Mouse (Mus musculus) heart, adult 2 months (tissue): Measurements from ENCODE around the gene Bsn. TPM values are rescaled to one million over a fixed set of nuclear protein-coding genes. Genes with fewer than 3 reads are reported as not detected.

Source experiments
- DNase-seq, 2 experiments: peaks; one replicate each; pipeline ENCODE4 v3.0.0; 2021
- H3K27ac ChIP-seq: fragments of 200-600 bp; 2 replicates; pipeline ENCODE4 v1.8.1; 2022
- H3K27me3 ChIP-seq: fragments of 200-500 bp; 2 replicates; pipeline ENCODE4 v1.6.1; 2012; ENCODE audit warnings: mild to moderate bottlenecking, low read length, inconsistent platforms, mixed read lengths; ENCODE audit not compliant: control insufficient read depth, insufficient read depth
- H3K36me3 ChIP-seq: fragments of 200-500 bp; 2 replicates; pipeline ENCODE4 v1.6.1; 2012; ENCODE audit warnings: low read length, inconsistent platforms; ENCODE audit not compliant: control insufficient read depth, insufficient read depth
- H3K4me1 ChIP-seq: fragments of 200-500 bp; 2 replicates; pipeline ENCODE4 v1.6.1; 2011; ENCODE audit warnings: low read length; ENCODE audit not compliant: control insufficient read depth, insufficient read depth
- H3K4me3 ChIP-seq: fragments of 200-600 bp; 2 replicates; pipeline ENCODE4 v1.8.1; 2022
- H3K79me2 ChIP-seq: fragments of 200-500 bp; replicated peaks from 2 replicates; pipeline ENCODE4 v1.6.1; 2012; ENCODE audit warnings: mild to moderate bottlenecking, inconsistent platforms, low read length, moderate library complexity, mixed read lengths; ENCODE audit not compliant: control insufficient read depth, insufficient read depth
- H3K9ac ChIP-seq: fragments of 200-500 bp; 2 replicates; pipeline ENCODE4 v1.6.1; 2012; ENCODE audit warnings: low read depth, mild to moderate bottlenecking, control low read depth, inconsistent platforms, low read length, mixed read lengths
- CTCF ChIP-seq: fragments of 200-600 bp; IDR thresholded peaks from 2 replicates; pipeline ENCODE4 v1.8.1; 2022; ENCODE audit warnings: antibody characterized with exemption, mild to moderate bottlenecking, moderate library complexity
- EP300 ChIP-seq: fragments of 200-500 bp; IDR thresholded peaks from 2 replicates; pipeline ENCODE4 v1.6.1; 2011; ENCODE audit warnings: low read depth, low read length, control low read depth; ENCODE audit not compliant: insufficient read depth
- POLR2A ChIP-seq: fragments of 200-500 bp; IDR thresholded peaks from 2 replicates; pipeline ENCODE4 v1.6.1; 2011; ENCODE audit warnings: mild to moderate bottlenecking, low read depth, low read length, control low read depth; ENCODE audit not compliant: insufficient read depth
- WGBS: fragments of 180-500 bp; shearing (Covaris S2); methylation state at CpG from one replicate; pipeline ENCODE4 v1.1.7; 2018; 5-methylcytosine and 5-hydroxymethylcytosine counted together
- intact Hi-C: fragments of 180-260 bp; cut with DNase I; formaldehyde crosslinking; loops from one replicate; pipeline ENCODE4 v1.15.1; 2025
- polyA plus RNA-seq: library from polyadenylated mRNA; depleted of rRNA; stranded (reverse); fragments of >200 nt; gene quantifications from 2 replicates; pipeline ENCODE4 v1.2.3, GENCODE M21; 2012
- total RNA-seq, 2 experiments: library from RNA; stranded (reverse); gene quantifications; 2 replicates each; pipeline ENCODE4 v1.2.3; 2021

Gene Bsn
- total and polyA plus RNA-seq, 3 experiments = 0.03 to 0.10 (median 0.05) TPM

DNA sequence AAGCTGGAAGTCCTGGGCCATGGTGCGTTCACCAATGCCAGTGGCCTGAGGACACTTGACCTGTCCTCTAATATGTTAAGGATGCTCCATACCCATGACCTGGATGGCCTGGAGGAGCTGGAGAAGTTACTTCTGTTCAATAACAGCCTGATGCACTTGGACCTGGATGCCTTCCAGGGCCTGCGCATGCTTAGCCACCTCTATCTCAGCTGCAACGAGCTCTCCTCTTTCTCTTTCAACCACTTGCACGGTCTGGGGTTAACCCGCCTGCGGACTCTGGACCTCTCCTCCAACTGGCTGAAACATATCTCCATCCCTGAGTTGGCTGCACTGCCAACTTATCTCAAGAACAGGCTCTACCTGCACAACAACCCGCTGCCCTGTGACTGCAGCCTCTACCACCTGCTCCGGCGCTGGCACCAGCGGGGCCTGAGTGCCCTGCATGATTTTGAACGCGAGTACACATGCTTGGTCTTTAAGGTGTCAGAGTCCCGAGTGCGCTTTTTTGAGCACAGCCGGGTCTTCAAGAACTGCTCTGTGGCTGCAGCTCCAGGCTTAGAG, 136.4 kb downstream of the Bsn start:
- Histone ChIP-seq H3K27ac (no peak overlapping the region), H3K9ac (no peak overlapping the region), H3K4me1 (peaks cover 15% of the 10 kb centered on the region), H3K4me3 (no peak overlapping the region), H3K36me3 (no peaks in the 10 kb centered on the region), H3K27me3 (no peaks in the 10 kb centered on the region), H3K79me2 (no peaks in the 10 kb centered on the region)
- intact Hi-C loops = loop anchor here (1.0 to 5.0 kb wide), 3 partner anchors 67 to 151 kb away; no protein-coding TSS in a partner anchor
- peak; percentile 26 to 31 for DNase-seq
- TF ChIP-seq POLR2A = no peak
- no peak for TF ChIP-seq EP300
- TF ChIP-seq CTCF = no peak
- 73% methylated on average over 15 of the region's 15 CpGs for WGBS

DNA sequence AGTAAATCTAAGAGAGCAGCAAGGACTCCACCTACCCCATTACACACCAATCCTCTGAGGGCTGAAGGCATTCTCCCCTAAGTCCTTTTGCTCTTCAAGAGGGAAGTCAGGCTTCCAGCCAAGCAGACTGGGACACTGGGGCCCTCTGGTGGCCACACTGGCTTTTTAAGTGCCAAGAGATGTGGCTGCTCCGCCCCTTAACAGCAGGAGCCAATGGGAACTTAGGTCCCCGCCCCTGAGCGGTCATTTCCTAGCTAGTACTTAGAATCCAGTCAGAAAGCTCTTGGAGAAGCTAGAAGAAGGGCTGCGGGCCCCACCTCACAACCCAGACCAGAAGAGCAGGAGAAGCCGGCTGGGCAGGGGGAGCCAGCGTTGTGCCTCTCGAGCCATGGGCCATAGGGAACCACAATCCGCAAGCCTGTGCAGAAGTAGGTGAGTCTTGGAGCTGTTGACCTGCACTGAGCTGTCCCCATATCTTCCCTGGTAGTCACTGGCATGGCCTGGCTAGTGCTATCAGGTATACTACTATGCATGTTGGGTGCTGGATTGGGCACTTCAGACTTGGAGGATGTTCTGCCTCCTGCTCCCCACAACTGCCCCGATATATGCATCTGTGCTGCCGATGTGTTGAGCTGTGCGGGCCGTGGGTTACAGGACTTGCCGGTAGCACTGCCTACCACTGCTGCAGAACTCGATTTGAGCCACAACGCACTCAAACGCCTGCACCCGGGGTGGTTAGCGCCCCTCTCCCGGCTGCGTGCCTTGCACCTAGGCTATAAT, 137.1 kb downstream of the Bsn start, which contains the start of gene Amigo3:
Amigo3 (plus strand) TSS at position 275 of the 780 bp plus-strand sequence.
- DNase-seq = peak; percentile 96 to 98
- Histone ChIP-seq H3K4me1 (peaks cover 15% of the 10 kb centered on the region), H3K27me3 (no peaks in the 10 kb centered on the region), H3K4me3 (peak within 1 kb of the TSS; percentile 11; the same call in 1 of the 2 replicates), H3K36me3 (no peaks in the 10 kb centered on the region), H3K9ac (peak within 1 kb of the TSS; percentile 42), H3K27ac (peak within 1 kb of the TSS; percentile 62), H3K79me2 (no peaks in the 10 kb centered on the region)
- intact Hi-C loops = loop anchor here (1.0 to 5.0 kb wide), 3 partner anchors 66 to 151 kb away; no protein-coding TSS in a partner anchor
- TF ChIP-seq POLR2A (peak; percentile 82), EP300 (peak; percentile 86), CTCF (peak; percentile 98)
- WGBS = 49% methylated on average over 20 of the region's 20 CpGs

DNA sequence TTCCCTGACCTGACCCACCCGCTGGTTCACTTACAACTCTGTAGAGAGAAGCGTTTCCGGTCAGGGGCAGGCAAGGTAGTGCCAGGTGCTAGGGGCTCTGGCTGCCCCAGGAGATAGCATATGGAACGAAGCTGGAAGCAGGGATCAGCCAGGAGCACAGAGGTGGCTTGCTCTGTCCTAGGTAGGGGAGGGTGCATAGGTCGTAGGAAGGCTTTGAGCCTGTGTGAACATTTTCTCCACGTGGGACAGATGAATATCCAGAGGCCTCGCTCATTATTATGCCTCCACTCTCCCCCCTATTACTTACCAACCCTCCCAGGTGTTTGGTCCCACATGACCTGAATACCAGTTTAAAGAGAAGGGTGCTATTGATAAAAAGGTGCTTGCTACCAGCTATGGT, 137.8 kb downstream of the Bsn start:
- 64% methylated on average over 7 of the region's 7 CpGs for WGBS
- Histone ChIP-seq H3K27ac (peak overlapping the region; percentile 47; the same call in 1 of the 2 replicates), H3K4me1 (peaks cover 15% of the 10 kb centered on the region), H3K27me3 (no peaks in the 10 kb centered on the region), H3K9ac (no peak overlapping the region), H3K36me3 (no peaks in the 10 kb centered on the region), H3K79me2 (no peaks in the 10 kb centered on the region), H3K4me3 (no peak overlapping the region)
- TF ChIP-seq CTCF = no peak
- no peak for TF ChIP-seq POLR2A
- no peak for TF ChIP-seq EP300
- peak in 1 of 2 experiments; percentile 23 for DNase-seq
- intact Hi-C loops = loop anchor here (2.0 to 5.0 kb wide), 2 partner anchors 66 to 150 kb away; no protein-coding TSS in a partner anchor

DNA sequence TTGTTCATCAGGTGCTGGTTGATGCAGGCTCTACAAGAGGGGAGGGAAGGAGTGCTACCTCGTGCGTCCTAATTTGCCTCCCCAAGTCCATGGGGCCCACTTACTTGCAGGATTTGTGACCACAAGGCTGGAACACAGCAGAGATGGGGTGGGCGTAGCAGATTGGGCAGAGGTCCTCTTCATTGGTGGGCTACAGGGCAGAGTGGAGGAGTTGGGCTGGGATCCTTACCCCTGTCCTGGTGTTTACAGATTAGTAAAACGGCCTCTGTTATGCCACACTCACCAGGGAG, 138.3 kb downstream of the Bsn start:
- Histone ChIP-seq H3K27ac (no peak overlapping the region; the same call in 1 of the 2 replicates), H3K9ac (no peak overlapping the region), H3K27me3 (no peaks in the 10 kb centered on the region), H3K4me3 (no peak overlapping the region), H3K36me3 (no peaks in the 10 kb centered on the region), H3K4me1 (peaks cover 11% of the 10 kb centered on the region), H3K79me2 (no peaks in the 10 kb centered on the region)
- intact Hi-C loops = loop anchor here (2.0 to 5.0 kb wide), 2 partner anchors 65 to 150 kb away; no protein-coding TSS in a partner anchor
- DNase-seq = peak in 1 of 2 experiments; percentile 20
- WGBS = 82% methylated on average over 4 of the region's 4 CpGs
- no peak for TF ChIP-seq POLR2A
- TF ChIP-seq EP300 = no peak
- TF ChIP-seq CTCF = no peak

DNA sequence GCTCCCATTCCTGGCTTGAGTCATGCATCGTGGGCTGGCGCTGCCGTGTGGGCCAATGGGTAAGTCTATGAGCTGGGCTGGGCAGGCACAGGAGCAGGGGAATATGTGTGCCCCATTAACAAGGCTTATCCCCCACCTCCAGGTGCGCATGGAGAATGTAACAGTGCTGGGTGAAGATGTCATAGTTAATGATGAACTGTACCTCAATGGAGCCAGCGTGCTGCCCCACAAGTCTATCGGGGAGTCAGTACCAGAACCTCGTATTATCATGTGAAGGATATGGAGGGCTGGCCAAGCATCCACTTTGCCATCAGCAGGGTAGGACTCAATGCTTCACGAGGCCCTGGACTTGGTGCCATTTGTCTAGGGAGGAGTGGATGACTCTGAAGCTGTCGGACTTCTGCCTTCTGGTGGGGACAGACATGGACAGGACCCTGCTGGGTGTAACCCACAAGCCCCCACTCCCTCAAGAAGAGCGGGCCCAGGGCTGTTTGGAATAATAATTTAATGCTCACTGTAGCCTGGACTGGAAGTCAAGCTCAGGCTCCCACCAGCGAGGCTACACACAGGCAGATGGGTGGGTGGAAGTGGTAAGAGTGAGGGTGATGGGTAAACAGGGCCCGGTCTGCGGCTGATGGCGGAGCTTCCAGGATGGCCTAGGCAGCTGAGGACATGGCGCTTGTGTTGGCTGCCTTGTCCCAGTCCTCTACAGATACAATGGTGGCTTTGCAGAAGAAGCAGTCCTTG, 138.8 kb downstream of the Bsn start:
- Histone ChIP-seq H3K4me1 (peaks cover 9% of the 10 kb centered on the region), H3K4me3 (no peak overlapping the region), H3K9ac (no peak overlapping the region), H3K27me3 (no peaks in the 10 kb centered on the region), H3K79me2 (no peaks in the 10 kb centered on the region), H3K27ac (no peak overlapping the region), H3K36me3 (no peaks in the 10 kb centered on the region)
- intact Hi-C loops = loop anchor here (5.0 kb wide), 1 partner anchor 149 kb away; no protein-coding TSS in a partner anchor
- 88% methylated on average over 15 of the region's 15 CpGs for WGBS
- peak; percentile 5 to 20 for DNase-seq
- no peak for TF ChIP-seq EP300
